Mouse (Mus musculus): ENCODE measurements around the gene Zfp541.

DNA sequence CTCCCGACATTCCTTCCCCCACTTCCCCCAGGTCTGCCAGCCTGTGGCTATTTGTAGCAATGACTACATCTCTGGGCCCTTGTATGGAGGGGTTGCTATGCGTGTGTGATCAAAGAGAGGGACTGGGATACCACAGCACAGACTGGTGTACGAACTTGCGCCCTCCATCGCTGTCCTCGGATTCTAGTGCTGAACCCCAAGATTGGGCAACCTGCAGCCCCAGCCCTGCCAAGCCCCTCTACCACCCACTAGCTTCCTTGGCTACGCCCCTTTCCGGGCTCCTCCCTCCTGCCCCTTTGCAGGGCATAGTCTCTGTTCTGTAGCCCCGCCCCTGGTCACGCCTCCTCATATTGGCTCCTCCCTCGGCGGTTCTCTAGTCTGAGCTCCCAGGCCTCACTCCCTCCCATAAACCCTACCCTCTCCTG, 67.8 kb downstream of the Zfp541 start, which contains the start of gene Slc8a2:
- no peak for TF ChIP-seq CTCF (IDR thresholded peaks at IDR 0.05; ENCODE audit: control insufficient read depth, insufficient read depth, insufficient read length)
- TF ChIP-seq MYOG (IDR thresholded peaks at IDR 0.05; ENCODE audit: control insufficient read depth, extremely low read depth, insufficient read length), result no peak
- TF ChIP-seq CEBPB (IDR thresholded peaks at IDR 0.05; ENCODE audit: low read depth), result no peak
- no peak for TF ChIP-seq USF1 (IDR thresholded peaks at IDR 0.05; ENCODE audit: low read depth)
- no peak for TF ChIP-seq MYOD1 (IDR thresholded peaks at IDR 0.05; ENCODE audit: control insufficient read depth, insufficient read length, low read depth)
- TF ChIP-seq MAX (IDR thresholded peaks at IDR 0.05), result no peak
- no peak for TF ChIP-seq FOSL1 (IDR thresholded peaks at IDR 0.05; ENCODE audit: insufficient read depth, low read length, poor library complexity, severe bottlenecking)

Measured in C2C12 (cell line).